Mouse (Mus musculus) heart, adult 2 months (tissue): ENCODE results near the gene Lepr.

ENCODE experiments used
- CTCF ChIP-seq: fragments of 200-600 bp; IDR thresholded peaks from 2 replicates; pipeline ENCODE4 v1.8.1; 2022; ENCODE audit warnings: antibody characterized with exemption, mild to moderate bottlenecking, moderate library complexity
- EP300 ChIP-seq: fragments of 200-500 bp; IDR thresholded peaks from 2 replicates; pipeline ENCODE4 v1.6.1; 2011; ENCODE audit warnings: low read depth, low read length, control low read depth; ENCODE audit not compliant: insufficient read depth
- POLR2A ChIP-seq: fragments of 200-500 bp; IDR thresholded peaks from 2 replicates; pipeline ENCODE4 v1.6.1; 2011; ENCODE audit warnings: mild to moderate bottlenecking, low read depth, low read length, control low read depth; ENCODE audit not compliant: insufficient read depth

DNA sequence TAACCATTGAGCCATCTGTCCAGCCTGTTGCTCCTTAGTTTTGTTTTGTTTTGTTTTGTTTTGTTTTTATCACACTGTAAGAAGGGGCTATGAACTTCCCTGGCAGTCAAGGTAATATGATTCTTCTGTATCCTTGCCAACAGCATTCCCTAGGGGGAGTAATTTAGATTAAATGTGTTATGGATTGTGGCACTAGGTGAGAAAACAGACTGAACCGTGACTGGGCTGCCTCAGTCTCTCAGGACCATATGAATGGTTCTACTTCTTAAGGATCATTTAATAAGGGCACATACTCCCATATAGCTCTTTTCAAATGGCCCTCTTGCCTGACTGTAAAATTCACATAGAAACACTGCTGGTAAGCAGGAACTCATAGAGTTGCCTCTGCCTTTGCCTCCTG lies 4.6 kb upstream of the Lepr start:
- TF ChIP-seq CTCF, result no peak
- TF ChIP-seq EP300, result no peak
- no peak for TF ChIP-seq POLR2A
